Mouse (Mus musculus) B cell, adult 67 days (primary cell): ENCODE results near the gene Pak3. TPM values are rescaled to one million over a fixed set of nuclear protein-coding genes. Genes with fewer than 3 reads are reported as not detected.

ENCODE experiments used
- total RNA-seq, 2 experiments: library from RNA; stranded (reverse); gene quantifications; 4 replicates each; pipeline ENCODE4 v1.2.4; 2023

Gene Pak3
- not detected for total RNA-seq

GRCm38 (mm10) chrX:143518168-143518901, at the start of gene Pak3:
Gene Pak3 (plus strand): TSS chrX:143518591.

GRCm38 (mm10) chrX:143827212-143827611, 308.8 kb downstream of the Pak3 start, which contains the start of gene Capn6:
Gene Capn6 (minus strand): TSS chrX:143827414.

Other genes with a start within 250 kb of the Pak3 start
- not detected for gene Chrdl1, start 124.3 kb upstream of the Pak3 start, total RNA-seq